Mouse (Mus musculus): Measurements from ENCODE around the gene Stat1. TPM values are rescaled to one million over a fixed set of nuclear protein-coding genes. Genes with fewer than 3 reads are reported as not detected.

Stat1 gene
- 18.8 and 20.4 TPM in 2 replicates for polyA plus RNA-seq (2015; fragmentation: Nextera tagmentation; extraction: Ambion mirVana)

- Histone ChIP-seq H3K9ac (peak within 1 kb of the TSS; percentile 70), H3K4me1 (peaks cover 10% of the 10 kb centered on the region), H3K27ac (peak within 1 kb of the TSS; percentile 79), H3K4me3 (replicated peaks) (peak within 1 kb of the TSS; percentile 94), H3K36me3 (no peaks in the 10 kb centered on the region; the same call in 1 of the 2 replicates), H3K9me3 (replicated peaks) (no peaks in the 10 kb centered on the region), H3K27me3 (no peaks in the 10 kb centered on the region), H3K4me2 (peak within 1 kb of the TSS; percentile 87)
- peak; percentile 95 for ATAC-seq (replicated peaks; ENCODE audit: low FRiP score)
- 4% methylated on average over 36 of the region's 37 CpGs for WGBS
These were observed at the start of gene Stat1 for GRCm38 (mm10) chr1:52118860-52119591. TSS of gene Stat1 (plus strand) at chr1:52119440.

- Histone ChIP-seq H3K27me3 (no peaks in the 10 kb centered on the region), H3K36me3 (no peaks in the 10 kb centered on the region), H3K4me2 (no peak overlapping the region), H3K9ac (no peak overlapping the region), H3K4me3 (replicated peaks) (no peak overlapping the region), H3K4me1 (no peaks in the 10 kb centered on the region), H3K9me3 (replicated peaks) (no peaks in the 10 kb centered on the region), H3K27ac (no peak overlapping the region)
- WGBS: 21% methylated on average over 10 of the region's 10 CpGs
- ATAC-seq (replicated peaks; ENCODE audit: low FRiP score): no peak
These were observed 39.4 kb upstream of the Stat1 start for GRCm38 (mm10) chr1:52079724-52080367.

- Histone ChIP-seq H3K9me3 (replicated peaks) (no peaks in the 10 kb centered on the region), H3K4me2 (no peak overlapping the region), H3K9ac (no peak overlapping the region), H3K4me3 (replicated peaks) (no peak overlapping the region), H3K27ac (no peak overlapping the region), H3K4me1 (no peaks in the 10 kb centered on the region), H3K27me3 (no peaks in the 10 kb centered on the region), H3K36me3 (no peaks in the 10 kb centered on the region)
- no peak for ATAC-seq (replicated peaks; ENCODE audit: low FRiP score)
- 28% methylated on average over 8 of the region's 8 CpGs for WGBS
These were observed 38.9 kb upstream of the Stat1 start for GRCm38 (mm10) chr1:52080375-52080774.

- Histone ChIP-seq H3K9ac (no peak overlapping the region), H3K36me3 (no peaks in the 10 kb centered on the region), H3K27me3 (no peaks in the 10 kb centered on the region), H3K4me3 (replicated peaks) (no peak overlapping the region), H3K4me1 (no peaks in the 10 kb centered on the region), H3K4me2 (no peak overlapping the region), H3K27ac (no peak overlapping the region), H3K9me3 (replicated peaks) (no peaks in the 10 kb centered on the region)
- no peak for ATAC-seq (replicated peaks; ENCODE audit: low FRiP score)
- 33% methylated on average over 4 of the region's 4 CpGs for WGBS
These were observed 33.0 kb upstream of the Stat1 start for GRCm38 (mm10) chr1:52086236-52086635.

- WGBS: 68% methylated on average over 1 of the region's 1 CpGs
- H3K9ac ChIP-seq: no peak overlapping the region
- no peak for ATAC-seq (replicated peaks; ENCODE audit: low FRiP score)
These were observed 32.1 kb upstream of the Stat1 start for GRCm38 (mm10) chr1:52087128-52087527.

GRCm38 (mm10) chr1:52088634-52089033 is 30.6 kb upstream of the Stat1 start:
- no peak overlapping the region for H3K9ac ChIP-seq
- H3K4me1 ChIP-seq: no peaks in the 10 kb centered on the region
- H3K27me3 ChIP-seq: no peaks in the 10 kb centered on the region
- no peaks in the 10 kb centered on the region for H3K36me3 ChIP-seq
- no peak for ATAC-seq (replicated peaks; ENCODE audit: low FRiP score)
- no peaks in the 10 kb centered on the region for H3K9me3 ChIP-seq (replicated peaks)
- H3K4me2 ChIP-seq: no peak overlapping the region
- WGBS: 62% methylated on average over 4 of the region's 4 CpGs
- no peak overlapping the region for H3K4me3 ChIP-seq (replicated peaks)
- H3K27ac ChIP-seq: no peak overlapping the region

More at GRCm38 (mm10) chr1:52087128-52087527, 32.1 kb upstream of the Stat1 start:
- Histone ChIP-seq H3K36me3 (no peaks in the 10 kb centered on the region), H3K4me2 (no peak overlapping the region), H3K27ac (no peak overlapping the region), H3K4me3 (replicated peaks) (no peak overlapping the region), H3K27me3 (no peaks in the 10 kb centered on the region), H3K9me3 (replicated peaks) (no peaks in the 10 kb centered on the region), H3K4me1 (no peaks in the 10 kb centered on the region)

GRCm38 (mm10) chr1:52098618-52099232 is 20.5 kb upstream of the Stat1 start:
- H3K27ac ChIP-seq: no peak overlapping the region
- no peak for ATAC-seq (replicated peaks; ENCODE audit: low FRiP score)
- 71% methylated on average over 3 of the region's 3 CpGs for WGBS
- H3K36me3 ChIP-seq: no peaks in the 10 kb centered on the region
- H3K9me3 ChIP-seq (replicated peaks): no peaks in the 10 kb centered on the region
- H3K4me3 ChIP-seq (replicated peaks): no peak overlapping the region
- no peaks in the 10 kb centered on the region for H3K4me1 ChIP-seq
- H3K4me2 ChIP-seq: no peak overlapping the region
- H3K27me3 ChIP-seq: no peaks in the 10 kb centered on the region
- no peak overlapping the region for H3K9ac ChIP-seq

- no peaks in the 10 kb centered on the region for H3K36me3 ChIP-seq
These were observed 18.7 kb upstream of the Stat1 start for GRCm38 (mm10) chr1:52100496-52100895.

GRCm38 (mm10) chr1:52102795-52103194 is 16.4 kb upstream of the Stat1 start:
- Histone ChIP-seq H3K4me2 (no peak overlapping the region), H3K27ac (no peak overlapping the region)
- ATAC-seq (replicated peaks; ENCODE audit: low FRiP score): no peak

More at GRCm38 (mm10) chr1:52100496-52100895, 18.7 kb upstream of the Stat1 start:
- no peak for ATAC-seq (replicated peaks; ENCODE audit: low FRiP score)
- Histone ChIP-seq H3K27me3 (no peaks in the 10 kb centered on the region), H3K4me1 (no peaks in the 10 kb centered on the region), H3K9ac (no peak overlapping the region), H3K27ac (no peak overlapping the region), H3K4me3 (replicated peaks) (no peak overlapping the region), H3K4me2 (no peak overlapping the region), H3K9me3 (replicated peaks) (no peaks in the 10 kb centered on the region)
- WGBS: 76% methylated on average over 6 of the region's 6 CpGs

GRCm38 (mm10) chr1:52107206-52107605 is 12.0 kb upstream of the Stat1 start:
- H3K27me3 ChIP-seq: no peaks in the 10 kb centered on the region
- no peaks in the 10 kb centered on the region for H3K4me1 ChIP-seq
- H3K9ac ChIP-seq: no peak overlapping the region
- no peaks in the 10 kb centered on the region for H3K9me3 ChIP-seq (replicated peaks)
- H3K4me3 ChIP-seq (replicated peaks): no peak overlapping the region
- H3K36me3 ChIP-seq: no peaks in the 10 kb centered on the region
- 78% methylated on average over 11 of the region's 11 CpGs for WGBS
- ATAC-seq (replicated peaks; ENCODE audit: low FRiP score): no peak
- no peak overlapping the region for H3K4me2 ChIP-seq
- H3K27ac ChIP-seq: no peak overlapping the region

More at GRCm38 (mm10) chr1:52102795-52103194, 16.4 kb upstream of the Stat1 start:
- Histone ChIP-seq H3K4me3 (replicated peaks) (no peak overlapping the region), H3K27me3 (no peaks in the 10 kb centered on the region), H3K9ac (no peak overlapping the region), H3K9me3 (replicated peaks) (no peaks in the 10 kb centered on the region), H3K4me1 (no peaks in the 10 kb centered on the region), H3K36me3 (no peaks in the 10 kb centered on the region)
- 87% methylated on average over 8 of the region's 8 CpGs for WGBS

- H3K36me3 ChIP-seq: no peaks in the 10 kb centered on the region
- no peak overlapping the region for H3K4me2 ChIP-seq
- no peaks in the 10 kb centered on the region for H3K27me3 ChIP-seq
- no peaks in the 10 kb centered on the region for H3K9me3 ChIP-seq (replicated peaks)
- no peak for ATAC-seq (replicated peaks; ENCODE audit: low FRiP score)
- 67% methylated on average over 3 of the region's 3 CpGs for WGBS
- no peak overlapping the region for H3K4me3 ChIP-seq (replicated peaks)
- H3K4me1 ChIP-seq: peaks cover 6% of the 10 kb centered on the region
- no peak overlapping the region for H3K9ac ChIP-seq
- no peak overlapping the region for H3K27ac ChIP-seq
These were observed 8.0 kb upstream of the Stat1 start for GRCm38 (mm10) chr1:52111217-52111616.

- Histone ChIP-seq H3K27me3 (no peaks in the 10 kb centered on the region), H3K4me3 (replicated peaks) (no peak overlapping the region), H3K4me2 (no peak overlapping the region), H3K27ac (no peak overlapping the region), H3K4me1 (peaks cover 6% of the 10 kb centered on the region), H3K36me3 (no peaks in the 10 kb centered on the region), H3K9me3 (replicated peaks) (no peaks in the 10 kb centered on the region), H3K9ac (no peak overlapping the region)
- WGBS: 88% methylated on average over 1 of the region's 1 CpGs
- ATAC-seq (replicated peaks; ENCODE audit: low FRiP score): no peak
These were observed 6.9 kb upstream of the Stat1 start for GRCm38 (mm10) chr1:52112301-52112700.
